Mouse (Mus musculus): ENCODE results near the gene Arpc1a. TPM values are rescaled to one million over a fixed set of nuclear protein-coding genes. Genes with fewer than 3 reads are reported as not detected.
A peak's percentile ranks its signal among the peaks of the same experiment; 100 is the strongest.

The Arpc1a gene
- polyA plus RNA-seq, 1 experiment from 2014 or later: 138 TPM

GRCm38 (mm10) chr5:145138836-145139235 lies 55.2 kb downstream of the Arpc1a start:
- Histone ChIP-seq H3K4me2 (ENCODE audit: low read depth, low read length) (peak overlapping the region; percentile 93), H3K9ac (ENCODE audit: low read depth, low read length) (peak overlapping the region; percentile 92), H3K9me3 (ENCODE audit: control insufficient read depth, low read length) (no peaks in the 10 kb centered on the region), H3K27me3 (replicated peaks; ENCODE audit: control insufficient read depth, insufficient read depth, low read length) (no peaks in the 10 kb centered on the region), H3K36me3 (ENCODE audit: control insufficient read depth, insufficient read depth, low read length) (peaks cover 58% of the 10 kb centered on the region), H3K4me3 (ENCODE audit: low read depth, low read length) (peak overlapping the region; percentile 96), H3K27ac (replicated peaks; ENCODE audit: low read depth, low read length) (peak overlapping the region; percentile 94), H3K4me1 (ENCODE audit: control insufficient read depth, insufficient read depth, low read length) (peaks cover 12% of the 10 kb centered on the region)
- ATAC-seq (ENCODE audit: low read depth): no peak
- WGBS: 8% methylated on average over 6 of the region's 6 CpGs
- DNase-seq (ENCODE audit: low spot score): peak; percentile 64

GRCm38 (mm10) chr5:145139571-145140519 lies 56.2 kb downstream of the Arpc1a start, which contains the start of the genes Pdap1 and Bud31:
Gene Pdap1, minus strand, starts transcription at chr5:145140238.
Gene Bud31, plus strand, starts transcription at chr5:145140362.
- H3K36me3 ChIP-seq (ENCODE audit: control insufficient read depth, insufficient read depth, low read length): peaks cover 57% of the 10 kb centered on the region
- H3K27me3 ChIP-seq (replicated peaks; ENCODE audit: control insufficient read depth, insufficient read depth, low read length): no peaks in the 10 kb centered on the region
- DNase-seq (ENCODE audit: low spot score) (peak; percentile 96), ATAC-seq (ENCODE audit: low read depth) (peak; percentile 94)
- under 1% methylated on average over 67 of the region's 84 CpGs for WGBS
- peak within 1 kb of the TSS; percentile 93 for H3K4me2 ChIP-seq (ENCODE audit: low read depth, low read length)
- H3K27ac ChIP-seq (replicated peaks; ENCODE audit: low read depth, low read length): peak within 1 kb of the TSS; percentile 94
- H3K9ac ChIP-seq (ENCODE audit: low read depth, low read length): peak within 1 kb of the TSS; percentile 92
- H3K9me3 ChIP-seq (ENCODE audit: control insufficient read depth, low read length): no peaks in the 10 kb centered on the region
- H3K4me3 ChIP-seq (ENCODE audit: low read depth, low read length): peak within 1 kb of the TSS; percentile 96
- H3K4me1 ChIP-seq (ENCODE audit: control insufficient read depth, insufficient read depth, low read length): peaks cover 12% of the 10 kb centered on the region

GRCm38 (mm10) chr5:145140611-145141010 lies 57.0 kb downstream of the Arpc1a start:
- WGBS: 1% methylated on average over 18 of the region's 18 CpGs

GRCm38 (mm10) chr5:145147748-145148147 lies 64.1 kb downstream of the Arpc1a start:
- Histone ChIP-seq H3K9me3 (ENCODE audit: control insufficient read depth, low read length) (no peaks in the 10 kb centered on the region), H3K4me2 (ENCODE audit: low read depth, low read length) (no peak overlapping the region), H3K9ac (ENCODE audit: low read depth, low read length) (no peak overlapping the region), H3K27ac (replicated peaks; ENCODE audit: low read depth, low read length) (no peak overlapping the region), H3K27me3 (replicated peaks; ENCODE audit: control insufficient read depth, insufficient read depth, low read length) (no peaks in the 10 kb centered on the region), H3K4me1 (ENCODE audit: control insufficient read depth, insufficient read depth, low read length) (no peaks in the 10 kb centered on the region), H3K36me3 (ENCODE audit: control insufficient read depth, insufficient read depth, low read length) (peaks cover 99% of the 10 kb centered on the region), H3K4me3 (ENCODE audit: low read depth, low read length) (no peak overlapping the region)
- 88% methylated on average over 5 of the region's 5 CpGs for WGBS
- ATAC-seq (ENCODE audit: low read depth) (no peak), DNase-seq (ENCODE audit: low spot score) (no peak)

More at GRCm38 (mm10) chr5:145140611-145141010, 57.0 kb downstream of the Arpc1a start:
- no peak for ATAC-seq (ENCODE audit: low read depth)
- Histone ChIP-seq H3K4me2 (ENCODE audit: low read depth, low read length) (peak overlapping the region; percentile 93), H3K4me1 (ENCODE audit: control insufficient read depth, insufficient read depth, low read length) (peaks cover 12% of the 10 kb centered on the region), H3K27ac (replicated peaks; ENCODE audit: low read depth, low read length) (peak overlapping the region; percentile 94), H3K9me3 (ENCODE audit: control insufficient read depth, low read length) (no peaks in the 10 kb centered on the region), H3K9ac (ENCODE audit: low read depth, low read length) (peak overlapping the region; percentile 92), H3K4me3 (ENCODE audit: low read depth, low read length) (peak overlapping the region; percentile 96), H3K27me3 (replicated peaks; ENCODE audit: control insufficient read depth, insufficient read depth, low read length) (no peaks in the 10 kb centered on the region), H3K36me3 (ENCODE audit: control insufficient read depth, insufficient read depth, low read length) (peaks cover 57% of the 10 kb centered on the region)
- no peak for DNase-seq (ENCODE audit: low spot score)

- no peaks in the 10 kb centered on the region for H3K27me3 ChIP-seq (replicated peaks; ENCODE audit: control insufficient read depth, insufficient read depth, low read length)
- H3K9ac ChIP-seq (ENCODE audit: low read depth, low read length): no peak overlapping the region
- WGBS: 91% methylated on average over 6 of the region's 6 CpGs
- H3K4me2 ChIP-seq (ENCODE audit: low read depth, low read length): no peak overlapping the region
- H3K9me3 ChIP-seq (ENCODE audit: control insufficient read depth, low read length): no peaks in the 10 kb centered on the region
- ATAC-seq (ENCODE audit: low read depth) (no peak), DNase-seq (ENCODE audit: low spot score) (no peak)
- H3K27ac ChIP-seq (replicated peaks; ENCODE audit: low read depth, low read length): no peak overlapping the region
- peaks cover 99% of the 10 kb centered on the region for H3K36me3 ChIP-seq (ENCODE audit: control insufficient read depth, insufficient read depth, low read length)
- no peaks in the 10 kb centered on the region for H3K4me1 ChIP-seq (ENCODE audit: control insufficient read depth, insufficient read depth, low read length)
- no peak overlapping the region for H3K4me3 ChIP-seq (ENCODE audit: low read depth, low read length)
Observed at GRCm38 (mm10) chr5:145149294-145149693, 65.7 kb downstream of the Arpc1a start.

- no peak for ATAC-seq (ENCODE audit: low read depth)
Observed at GRCm38 (mm10) chr5:145152690-145153089, 69.1 kb downstream of the Arpc1a start.

More at GRCm38 (mm10) chr5:145152690-145153089, 69.1 kb downstream of the Arpc1a start:
- WGBS: 94% methylated on average over 5 of the region's 5 CpGs
- no peak for DNase-seq (ENCODE audit: low spot score)
- Histone ChIP-seq H3K36me3 (ENCODE audit: control insufficient read depth, insufficient read depth, low read length) (peaks cover 92% of the 10 kb centered on the region), H3K27ac (replicated peaks; ENCODE audit: low read depth, low read length) (no peak overlapping the region), H3K9me3 (ENCODE audit: control insufficient read depth, low read length) (no peaks in the 10 kb centered on the region), H3K4me1 (ENCODE audit: control insufficient read depth, insufficient read depth, low read length) (no peaks in the 10 kb centered on the region), H3K27me3 (replicated peaks; ENCODE audit: control insufficient read depth, insufficient read depth, low read length) (no peaks in the 10 kb centered on the region), H3K4me3 (ENCODE audit: low read depth, low read length) (no peak overlapping the region), H3K4me2 (ENCODE audit: low read depth, low read length) (no peak overlapping the region), H3K9ac (ENCODE audit: low read depth, low read length) (no peak overlapping the region)

Other genes starting within 250 kb of the Arpc1a start
- gene Smurf1, start 118.0 kb upstream of the Arpc1a start, polyA plus RNA-seq (2014; fragmentation: Nextera tagmentation; extraction: Ambion mirVana): 19.9 and 21.1 TPM in 2 replicates
- gene Gm4871, start 51.1 kb upstream of the Arpc1a start, polyA plus RNA-seq (2014; fragmentation: Nextera tagmentation; extraction: Ambion mirVana): not detected in 2 replicates
- gene 1700018F24Rik, start 40.8 kb upstream of the Arpc1a start, polyA plus RNA-seq (2014; fragmentation: Nextera tagmentation; extraction: Ambion mirVana): 0.31 TPM in 1 of 2 replicates, not detected in the other
- gene Kpna7, start 200 bp downstream of the Arpc1a start, polyA plus RNA-seq (2014; fragmentation: Nextera tagmentation; extraction: Ambion mirVana): not detected in 2 replicates
- 222 and 228 TPM in 2 replicates for gene Arpc1b, start 30.4 kb downstream of the Arpc1a start, polyA plus RNA-seq (2014; fragmentation: Nextera tagmentation; extraction: Ambion mirVana)
- gene Pdap1, start 56.4 kb downstream of the Arpc1a start, polyA plus RNA-seq (2014; fragmentation: Nextera tagmentation; extraction: Ambion mirVana): 84.2 and 97.1 TPM in 2 replicates
- 177 and 182 TPM in 2 replicates for gene Bud31, start 56.5 kb downstream of the Arpc1a start, polyA plus RNA-seq (2014; fragmentation: Nextera tagmentation; extraction: Ambion mirVana)
- gene Ptcd1, start 83.3 kb downstream of the Arpc1a start, polyA plus RNA-seq (2014; fragmentation: Nextera tagmentation; extraction: Ambion mirVana): 13.2 and 14.6 TPM in 2 replicates
- gene Cpsf4, start 83.4 kb downstream of the Arpc1a start, polyA plus RNA-seq (2014; fragmentation: Nextera tagmentation; extraction: Ambion mirVana): 25.1 and 26.5 TPM in 2 replicates
- gene Atp5j2, start 108.2 kb downstream of the Arpc1a start, polyA plus RNA-seq (2014; fragmentation: Nextera tagmentation; extraction: Ambion mirVana): 511 and 592 TPM in 2 replicates
- gene Zkscan14, start 118.0 kb downstream of the Arpc1a start, polyA plus RNA-seq (2014; fragmentation: Nextera tagmentation; extraction: Ambion mirVana): 6.6 and 9.3 TPM in 2 replicates
- gene Zkscan5, start 120.7 kb downstream of the Arpc1a start, polyA plus RNA-seq (2014; fragmentation: Nextera tagmentation; extraction: Ambion mirVana): 13.4 and 14.0 TPM in 2 replicates
- gene Zfp655, start 147.9 kb downstream of the Arpc1a start, polyA plus RNA-seq (2014; fragmentation: Nextera tagmentation; extraction: Ambion mirVana): 37.2 and 38.1 TPM in 2 replicates
- 0.45 and 0.63 TPM in 2 replicates for gene Zscan25, start 196.7 kb downstream of the Arpc1a start, polyA plus RNA-seq (2014; fragmentation: Nextera tagmentation; extraction: Ambion mirVana)